Mouse (Mus musculus): ENCODE data around the gene Metap1d. TPM values are rescaled to one million over a fixed set of nuclear protein-coding genes. Genes with fewer than 3 reads are reported as not detected.

Metap1d gene
- total and polyA plus RNA-seq, 2 experiments from 2014 or later: 16.6 to 25.3 TPM

DNA sequence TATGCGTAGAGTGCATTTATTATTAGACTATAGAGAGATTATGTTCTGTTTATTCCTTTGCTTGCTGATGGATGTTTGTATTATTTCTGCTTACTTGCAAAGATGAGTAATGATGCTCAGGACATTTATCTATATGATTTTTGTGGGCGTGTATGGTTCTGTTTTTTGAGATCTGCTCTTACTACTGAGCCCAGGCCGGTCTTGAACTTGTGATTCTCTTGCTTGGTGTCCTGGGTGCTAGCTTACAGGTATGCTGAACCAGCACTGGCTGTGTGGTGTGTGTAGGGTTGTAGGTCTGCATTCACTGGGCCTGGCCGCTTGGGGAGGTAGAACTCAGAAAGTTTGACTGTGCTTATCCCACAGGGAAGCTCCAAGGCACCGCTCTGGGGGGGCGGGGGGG lies 8.1 kb downstream of the Metap1d start:
- no peak for ATAC-seq
- Histone ChIP-seq H3K9ac (no peak overlapping the region), H3K27me3 (ENCODE audit: insufficient read depth, low read length) (no peaks in the 10 kb centered on the region), H3K9me3 (ENCODE audit: low read length) (no peaks in the 10 kb centered on the region), H3K4me3 (ENCODE audit: low read depth, low read length) (no peak overlapping the region), H3K4me2 (ENCODE audit: low read depth) (no peak overlapping the region), H3K27ac (ENCODE audit: low read depth, low read length) (no peak overlapping the region), H3K4me1 (ENCODE audit: insufficient read depth) (no peaks in the 10 kb centered on the region), H3K36me3 (ENCODE audit: insufficient read depth) (no peaks in the 10 kb centered on the region)
- no peak for TF ChIP-seq CTCF (IDR thresholded peaks at IDR 0.05; ENCODE audit: low read depth)
- DNase-seq: no peak
- 80% methylated on average over 5 of the region's 6 CpGs for WGBS

DNA sequence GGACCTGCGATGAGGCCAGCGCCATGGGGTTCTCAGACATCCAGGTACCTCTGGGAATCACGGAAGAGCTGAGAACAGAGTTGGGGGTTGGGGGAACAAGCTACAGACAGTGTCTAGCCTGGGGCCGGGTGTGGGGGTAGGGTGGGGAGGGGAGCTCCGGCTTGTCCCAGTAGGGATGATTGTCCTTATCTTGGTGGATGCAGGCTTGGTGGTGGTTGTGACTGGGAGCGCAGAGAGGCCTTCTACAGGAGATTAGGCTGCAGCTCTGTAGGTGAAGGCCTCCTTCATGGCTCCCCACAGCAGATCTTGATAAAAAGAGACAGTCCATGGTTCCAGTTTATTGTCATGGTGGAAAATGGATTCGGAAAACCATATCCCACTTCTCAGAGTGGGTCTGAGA lies 8.5 kb downstream of the Metap1d start:
- Histone ChIP-seq H3K36me3 (ENCODE audit: insufficient read depth) (no peaks in the 10 kb centered on the region), H3K27me3 (ENCODE audit: insufficient read depth, low read length) (no peaks in the 10 kb centered on the region), H3K4me1 (ENCODE audit: insufficient read depth) (no peaks in the 10 kb centered on the region), H3K9me3 (ENCODE audit: low read length) (no peaks in the 10 kb centered on the region), H3K4me3 (ENCODE audit: low read depth, low read length) (no peak overlapping the region), H3K9ac (no peak overlapping the region), H3K4me2 (ENCODE audit: low read depth) (no peak overlapping the region), H3K27ac (ENCODE audit: low read depth, low read length) (no peak overlapping the region)
- WGBS: 70% methylated on average over 7 of the region's 7 CpGs
- DNase-seq: no peak
- TF ChIP-seq CTCF (IDR thresholded peaks at IDR 0.05; ENCODE audit: low read depth): no peak
- ATAC-seq: no peak

- no peaks in the 10 kb centered on the region for H3K4me1 ChIP-seq (ENCODE audit: insufficient read depth)
- no peak overlapping the region for H3K27ac ChIP-seq (ENCODE audit: low read depth, low read length)
- WGBS: 89% methylated on average over 4 of the region's 4 CpGs
- DNase-seq (no peak), ATAC-seq (no peak)
- no peak for TF ChIP-seq CTCF (IDR thresholded peaks at IDR 0.05; ENCODE audit: low read depth)
- H3K4me3 ChIP-seq (ENCODE audit: low read depth, low read length): no peak overlapping the region
- H3K27me3 ChIP-seq (ENCODE audit: insufficient read depth, low read length): no peaks in the 10 kb centered on the region
- no peak overlapping the region for H3K4me2 ChIP-seq (ENCODE audit: low read depth)
- H3K36me3 ChIP-seq (ENCODE audit: insufficient read depth): no peaks in the 10 kb centered on the region
- no peak overlapping the region for H3K9ac ChIP-seq
- H3K9me3 ChIP-seq (ENCODE audit: low read length): no peaks in the 10 kb centered on the region
Observed at GRCm38 (mm10) chr2:71462066-71462465, 9.0 kb downstream of the Metap1d start.

- Histone ChIP-seq H3K4me2 (ENCODE audit: low read depth) (no peak overlapping the region), H3K9me3 (ENCODE audit: low read length) (no peaks in the 10 kb centered on the region), H3K4me1 (ENCODE audit: insufficient read depth) (no peaks in the 10 kb centered on the region), H3K27me3 (ENCODE audit: insufficient read depth, low read length) (no peaks in the 10 kb centered on the region), H3K9ac (no peak overlapping the region), H3K27ac (ENCODE audit: low read depth, low read length) (no peak overlapping the region), H3K4me3 (ENCODE audit: low read depth, low read length) (no peak overlapping the region), H3K36me3 (ENCODE audit: insufficient read depth) (no peaks in the 10 kb centered on the region)
- no peak for ATAC-seq
- DNase-seq: no peak
- TF ChIP-seq CTCF (IDR thresholded peaks at IDR 0.05; ENCODE audit: low read depth): no peak
- whole genome bisulfite sequencing: 75% methylated on average over 3 of the region's 3 CpGs
Observed at GRCm38 (mm10) chr2:71462553-71462952, 9.5 kb downstream of the Metap1d start.

DNA sequence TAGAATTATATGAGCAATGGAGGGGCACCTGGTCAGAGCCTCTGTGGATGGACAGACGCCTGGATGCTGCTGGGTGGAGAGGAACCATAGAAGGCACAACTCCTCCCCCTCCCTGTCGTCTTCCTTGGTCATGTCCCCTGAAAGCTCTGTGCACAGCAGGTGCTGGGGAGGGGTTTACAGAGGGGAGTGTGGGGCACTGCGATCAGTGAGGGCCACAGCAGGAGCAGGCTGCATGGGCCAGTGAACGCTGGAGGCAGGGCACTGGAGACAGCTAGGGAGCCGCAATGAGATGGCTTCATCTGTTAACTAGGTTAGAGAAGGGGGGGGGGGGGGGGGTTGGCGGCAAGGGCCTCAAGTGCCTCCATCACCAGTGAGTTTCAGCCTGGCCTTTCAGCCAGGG lies 13.0 kb downstream of the Metap1d start:
- Histone ChIP-seq H3K4me1 (ENCODE audit: insufficient read depth) (no peaks in the 10 kb centered on the region), H3K4me2 (ENCODE audit: low read depth) (no peak overlapping the region), H3K27ac (ENCODE audit: low read depth, low read length) (no peak overlapping the region), H3K9ac (no peak overlapping the region), H3K36me3 (ENCODE audit: insufficient read depth) (no peaks in the 10 kb centered on the region), H3K9me3 (ENCODE audit: low read length) (no peaks in the 10 kb centered on the region), H3K4me3 (ENCODE audit: low read depth, low read length) (no peak overlapping the region), H3K27me3 (ENCODE audit: insufficient read depth, low read length) (no peaks in the 10 kb centered on the region)
- TF ChIP-seq CTCF (IDR thresholded peaks at IDR 0.05; ENCODE audit: low read depth): no peak
- WGBS: 22% methylated on average over 5 of the region's 6 CpGs
- ATAC-seq (no peak), DNase-seq (no peak)

DNA sequence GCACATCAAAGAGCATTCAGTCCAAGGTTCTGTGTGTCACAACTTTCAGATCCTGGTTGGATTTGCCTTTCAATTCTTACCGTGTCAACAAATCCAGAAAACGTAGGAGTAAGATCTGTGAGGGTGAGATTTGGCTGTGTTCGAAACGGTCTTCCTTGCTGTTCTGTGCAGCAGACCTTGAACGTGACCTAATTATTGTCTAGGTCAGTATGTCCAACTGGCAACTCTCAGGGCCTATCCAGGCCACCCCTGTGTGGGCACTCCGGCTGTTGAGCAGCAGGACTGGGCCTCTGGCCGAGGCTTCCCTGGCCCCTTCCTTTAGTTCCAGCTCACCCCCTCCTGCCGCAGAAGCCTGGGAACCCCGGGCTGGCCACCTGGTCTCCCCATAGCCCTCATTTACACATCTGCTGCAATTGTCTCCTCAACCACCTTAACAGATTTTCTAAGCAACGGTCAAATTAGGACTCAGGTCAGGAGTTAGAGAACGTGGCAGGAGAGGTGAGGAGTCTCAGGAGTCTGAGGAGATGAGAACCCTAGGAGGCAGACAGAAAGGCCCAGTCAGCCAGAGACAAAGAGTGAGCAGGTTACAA lies 13.9 kb downstream of the Metap1d start:
- DNase-seq: no peak
- 61% methylated on average over 11 of the region's 11 CpGs for WGBS
- H3K27me3 ChIP-seq (ENCODE audit: insufficient read depth, low read length): no peaks in the 10 kb centered on the region
- no peaks in the 10 kb centered on the region for H3K36me3 ChIP-seq (ENCODE audit: insufficient read depth)
- TF ChIP-seq CTCF (IDR thresholded peaks at IDR 0.05; ENCODE audit: low read depth): no peak
- H3K4me1 ChIP-seq (ENCODE audit: insufficient read depth): no peaks in the 10 kb centered on the region
- H3K4me2 ChIP-seq (ENCODE audit: low read depth): no peak overlapping the region
- no peaks in the 10 kb centered on the region for H3K9me3 ChIP-seq (ENCODE audit: low read length)
- no peak overlapping the region for H3K4me3 ChIP-seq (ENCODE audit: low read depth, low read length)
- H3K9ac ChIP-seq: no peak overlapping the region
- no peak overlapping the region for H3K27ac ChIP-seq (ENCODE audit: low read depth, low read length)
- ATAC-seq: no peak

DNA sequence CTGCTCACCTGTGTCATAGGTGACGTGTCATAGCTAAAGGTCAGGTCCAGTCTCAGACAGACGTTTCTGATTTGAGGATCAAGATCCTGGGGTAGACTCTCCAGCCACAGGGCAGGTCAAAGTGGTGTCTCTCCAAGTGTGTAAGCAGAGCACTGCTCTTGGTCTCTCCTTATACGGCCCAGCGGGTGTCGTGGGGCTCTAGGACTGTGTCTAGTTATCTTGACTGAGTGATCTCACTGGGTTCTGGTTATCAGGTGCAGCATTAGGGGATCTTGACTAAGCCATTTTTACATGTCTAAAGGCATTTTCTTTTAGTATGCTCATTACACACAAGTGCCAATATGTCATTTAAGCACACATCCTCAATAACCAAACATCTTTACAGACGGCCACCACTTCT lies 18.0 kb downstream of the Metap1d start:
- H3K9ac ChIP-seq: no peak overlapping the region
- ATAC-seq: no peak
- DNase-seq: no peak
- H3K27me3 ChIP-seq (ENCODE audit: insufficient read depth, low read length): no peaks in the 10 kb centered on the region
- TF ChIP-seq CTCF (IDR thresholded peaks at IDR 0.05; ENCODE audit: low read depth): no peak
- H3K4me3 ChIP-seq (ENCODE audit: low read depth, low read length): no peak overlapping the region
- H3K4me1 ChIP-seq (ENCODE audit: insufficient read depth): no peaks in the 10 kb centered on the region; the same call in 1 of the 2 replicates
- H3K4me2 ChIP-seq (ENCODE audit: low read depth): no peak overlapping the region
- H3K9me3 ChIP-seq (ENCODE audit: low read length): no peaks in the 10 kb centered on the region
- H3K27ac ChIP-seq (ENCODE audit: low read depth, low read length): no peak overlapping the region
- 89% methylated on average over 6 of the region's 6 CpGs for WGBS
- H3K36me3 ChIP-seq (ENCODE audit: insufficient read depth): no peaks in the 10 kb centered on the region
